Mouse (Mus musculus) skeletal muscle tissue, adult 2 months (tissue): ENCODE data around the gene Larp1.
A peak's percentile ranks its signal among the peaks of the same experiment; 100 is the strongest.

Experiments used
- DNase-seq: peaks from one replicate; pipeline ENCODE4 v3.0.0-alpha.2; 2012; ENCODE audit warnings: low read depth, low spot score

Larp1 gene

DNA sequence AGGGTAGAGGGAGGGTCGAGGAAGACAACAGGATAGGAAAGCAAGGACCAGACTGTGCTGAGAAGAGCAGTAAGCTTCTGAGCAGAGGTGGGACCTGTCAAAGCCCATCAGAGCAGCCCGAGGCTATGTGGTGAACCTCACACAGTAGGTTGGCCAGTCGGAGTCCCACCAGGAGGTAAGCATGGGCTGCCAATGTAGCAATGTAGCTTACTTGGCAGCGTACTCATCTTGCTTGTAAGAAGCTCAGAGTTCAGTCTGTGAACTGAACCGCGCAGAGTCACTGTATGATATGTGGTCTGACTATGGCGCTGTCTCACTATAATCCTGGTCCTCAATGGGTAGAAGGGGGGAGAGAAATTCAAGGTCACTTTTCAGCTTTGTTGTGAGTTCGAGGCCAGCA is 5.7 kb upstream of the Larp1 start:
- DNase-seq = no peak

GRCm38 (mm10) chr11:58003734-58004133 is 5.1 kb upstream of the Larp1 start:
- DNase-seq = no peak

DNA sequence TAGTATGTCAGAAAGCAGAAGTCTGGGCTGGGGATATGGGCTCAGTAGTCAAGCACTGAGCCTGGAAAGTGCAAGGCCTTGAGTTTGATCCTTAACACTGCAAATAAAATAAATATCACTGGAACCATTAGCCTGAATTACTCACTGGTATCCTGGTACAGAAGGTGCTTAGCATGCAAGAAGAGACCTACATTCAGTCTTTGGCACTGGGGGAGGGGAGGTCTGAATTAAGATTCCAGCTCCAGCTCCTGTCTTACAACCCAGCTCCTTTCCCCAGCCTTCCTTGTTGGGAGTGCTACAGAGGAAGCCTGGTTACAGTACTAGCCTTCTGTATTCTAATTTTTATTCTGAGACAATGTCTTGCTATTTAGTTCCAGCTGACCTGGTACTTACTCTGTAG is 3.8 kb upstream of the Larp1 start:
- no peak for DNase-seq

DNA sequence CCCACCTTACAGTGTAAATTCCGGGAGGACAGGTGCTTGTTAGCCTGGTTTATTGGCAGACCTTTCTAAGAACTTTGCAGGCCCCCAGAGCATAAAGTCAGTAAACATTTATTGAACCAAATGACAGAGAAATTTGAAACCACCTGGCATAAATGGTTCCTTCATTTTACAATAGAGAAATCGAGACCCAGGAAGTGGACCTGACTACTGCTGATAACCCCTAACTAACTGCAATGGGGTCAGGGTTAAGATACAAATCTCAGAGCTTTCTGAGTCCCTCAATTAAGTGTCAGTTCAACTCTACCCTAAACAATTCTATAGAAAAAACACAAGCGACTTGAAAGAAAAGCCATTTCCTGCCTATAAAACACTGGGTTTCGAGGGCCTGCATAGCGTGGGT is 851 bp upstream of the Larp1 start:
- no peak for DNase-seq

DNA sequence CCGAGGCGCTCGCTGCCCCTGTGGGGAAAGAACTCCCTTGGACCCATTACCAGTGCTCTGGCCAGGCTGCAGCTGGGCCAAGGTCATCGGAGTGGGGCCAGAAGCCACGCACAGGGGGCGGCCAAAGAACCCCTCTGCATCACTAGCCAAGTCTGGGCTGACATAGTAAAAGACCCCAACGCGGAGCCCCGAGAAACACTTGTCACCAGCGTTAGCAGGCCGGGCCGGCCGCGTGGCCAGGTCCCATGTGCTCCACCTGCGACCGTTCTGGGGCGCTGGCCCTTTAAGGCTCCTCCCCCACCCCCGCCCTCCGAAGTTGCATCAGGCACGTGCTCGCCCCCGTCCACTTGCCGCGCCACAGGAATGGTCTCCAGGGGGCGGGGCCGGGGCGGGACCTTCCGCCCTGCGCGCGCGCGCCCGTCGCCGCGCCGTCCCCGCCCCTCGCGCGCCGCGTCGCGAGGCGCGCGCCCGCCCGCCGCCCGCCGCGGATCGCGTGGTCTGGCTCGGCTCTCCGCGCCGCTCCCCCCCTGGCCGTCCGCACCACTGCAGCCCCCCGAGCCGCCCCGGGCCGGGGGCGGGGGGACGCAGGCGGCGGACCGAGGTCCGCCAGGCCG is 320 bp upstream of the Larp1 start:
- peak; percentile 92 for DNase-seq

DNA sequence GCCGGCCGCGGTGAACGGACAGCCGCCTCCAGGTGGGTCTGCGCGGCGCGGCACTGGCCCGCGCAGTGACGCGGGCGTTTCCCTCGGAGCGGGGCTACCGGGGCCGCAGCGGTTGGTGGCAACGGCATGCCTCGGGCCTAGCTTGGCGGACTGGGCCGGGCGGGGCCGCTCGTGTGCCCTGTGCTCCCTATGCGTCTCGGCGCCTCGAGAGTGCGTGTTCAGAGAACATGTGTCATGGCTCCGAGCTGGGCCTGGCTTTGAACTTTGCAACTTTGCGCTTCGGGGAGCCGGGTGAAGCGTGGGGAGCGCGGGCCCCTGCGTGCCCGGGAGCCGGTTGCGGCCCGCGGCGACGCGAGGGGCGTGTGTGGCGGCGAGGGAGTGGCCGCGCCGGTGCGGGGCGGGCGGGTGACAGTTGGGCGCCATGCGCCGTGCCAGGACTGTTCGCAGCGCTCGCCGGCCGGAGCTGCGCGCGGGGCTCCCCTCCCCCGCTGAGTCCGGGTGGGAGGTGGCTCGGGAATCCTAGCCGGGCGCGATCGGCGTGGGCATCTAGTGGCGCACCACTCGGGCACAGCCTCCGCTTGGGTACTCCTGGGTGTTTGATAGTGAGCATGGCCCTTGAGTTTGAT is 765 bp downstream of the Larp1 start:
- DNase-seq = no peak

DNA sequence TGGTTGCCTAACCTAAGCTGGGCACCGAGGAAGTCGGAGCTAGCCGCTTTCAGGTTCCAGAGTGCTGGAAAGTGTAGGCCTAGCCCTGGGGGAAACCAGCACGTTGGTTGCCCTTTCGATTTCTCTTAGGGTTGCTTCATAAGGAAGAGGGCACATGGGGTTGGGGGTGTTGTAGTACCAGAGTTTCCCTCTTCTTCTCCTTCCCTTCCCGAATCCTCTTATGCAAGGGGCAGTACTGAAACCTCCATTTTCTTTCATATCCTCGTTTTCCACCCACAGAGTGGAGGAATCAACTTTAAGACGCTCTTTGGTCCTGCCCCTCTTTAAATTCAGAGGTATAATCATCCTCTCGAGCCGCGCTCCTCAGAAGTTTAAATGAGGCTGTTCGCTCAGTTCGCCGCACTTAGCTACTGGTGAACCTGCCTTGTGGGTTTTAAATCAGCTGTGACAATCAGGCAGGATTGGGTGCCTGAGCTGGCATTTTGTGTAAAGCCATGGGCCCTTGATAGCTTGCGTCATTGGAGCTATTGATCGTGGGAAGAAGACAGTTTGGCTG is 1.4 kb downstream of the Larp1 start:
- DNase-seq = no peak

DNA sequence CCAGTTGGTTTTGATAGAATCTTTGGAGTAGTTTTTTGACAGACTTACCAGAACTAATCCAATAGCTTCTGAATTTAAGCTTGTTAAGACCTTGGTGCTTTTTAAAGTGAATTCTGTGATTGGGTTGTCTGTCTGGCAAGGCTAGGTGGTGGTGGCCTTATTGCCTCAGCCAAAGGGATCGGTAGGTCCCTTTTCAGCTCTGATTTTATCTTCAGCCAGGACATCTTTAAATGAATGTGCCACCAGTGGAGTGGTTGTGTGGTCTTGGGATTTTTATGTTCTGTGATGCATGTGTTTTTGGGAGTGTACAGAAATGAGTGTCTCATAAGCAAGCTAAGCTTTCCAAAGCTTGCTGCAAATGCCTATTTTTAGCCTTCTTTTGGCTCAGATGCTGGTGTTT is 2.1 kb downstream of the Larp1 start:
- no peak for DNase-seq

DNA sequence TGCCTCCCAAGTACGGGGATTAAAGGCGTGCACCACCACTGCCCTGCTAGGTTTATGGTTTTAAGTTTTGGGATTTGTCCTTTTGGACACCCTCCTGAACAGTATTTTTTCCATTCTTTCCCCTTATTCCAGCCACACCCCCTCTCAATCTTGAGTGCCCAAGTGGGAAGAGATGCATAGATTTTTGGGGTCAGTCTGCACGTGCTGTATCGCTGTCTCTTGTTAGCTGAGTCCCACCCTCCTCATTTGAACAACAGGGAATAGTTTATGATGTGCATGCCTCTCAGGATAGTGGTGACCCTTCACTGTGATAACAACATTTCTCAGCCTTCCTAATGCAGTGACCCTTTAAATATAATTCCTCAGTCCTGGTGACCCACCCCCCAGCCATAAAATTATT is 2.9 kb downstream of the Larp1 start:
- DNase-seq = no peak

DNA sequence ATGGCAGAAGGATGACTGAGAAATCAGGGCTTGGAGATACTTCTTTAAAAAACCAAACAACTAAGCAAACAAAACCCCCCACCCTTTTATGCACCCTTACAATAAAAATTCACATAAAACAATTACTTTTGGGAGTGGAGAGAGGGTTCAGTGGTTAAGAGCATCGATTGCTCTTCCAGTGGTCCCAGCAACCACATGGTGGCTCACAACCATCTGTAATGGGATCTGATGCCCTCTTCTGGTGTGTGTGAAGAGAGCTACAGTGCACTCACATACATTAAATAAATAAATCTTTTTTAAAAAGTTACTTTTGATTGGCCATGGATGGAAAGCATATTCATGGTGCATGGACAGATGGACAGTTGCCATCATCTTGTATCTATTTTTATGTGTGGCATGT is 3.8 kb downstream of the Larp1 start:
- DNase-seq = no peak

- no peak for DNase-seq
Observed at GRCm38 (mm10) chr11:58013100-58013499, 4.2 kb downstream of the Larp1 start.

DNA sequence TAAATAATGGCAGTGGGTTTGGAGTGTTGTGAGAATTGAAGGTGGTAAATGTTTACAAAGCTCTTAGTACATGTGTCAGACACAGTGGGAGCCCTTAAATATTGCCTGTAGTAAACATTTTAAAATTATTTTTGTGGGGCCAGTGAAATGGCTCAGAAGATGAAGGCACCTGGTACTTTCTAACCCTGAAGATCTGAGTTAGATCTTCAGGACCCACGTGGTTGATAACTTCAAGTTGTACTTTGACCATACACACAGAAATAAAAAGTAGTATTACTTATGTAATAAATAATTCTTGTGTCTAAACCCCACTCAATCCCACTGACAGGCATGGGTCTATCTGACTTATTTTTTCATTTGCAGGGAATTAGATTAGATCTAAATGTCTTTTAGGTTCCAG is 5.7 kb downstream of the Larp1 start:
- DNase-seq = no peak

DNA sequence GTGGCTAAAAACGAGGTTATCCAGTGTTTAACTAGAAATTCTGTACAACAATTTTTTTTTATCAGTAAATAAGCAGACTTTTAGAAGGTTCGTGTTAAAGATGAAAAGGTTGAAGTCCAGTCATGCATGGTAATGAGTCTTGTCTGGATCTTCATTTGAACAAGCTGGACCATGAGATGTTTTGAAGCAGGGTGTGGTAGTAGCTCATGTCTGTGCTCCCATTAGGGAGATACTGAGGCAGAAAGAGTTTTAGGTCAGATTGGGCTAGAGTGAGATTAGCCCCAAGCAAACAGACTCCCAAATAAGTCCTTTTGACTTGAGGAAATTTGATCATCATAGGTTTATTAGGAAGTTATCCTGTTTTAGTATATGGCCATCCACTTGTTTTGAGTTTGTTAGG is 6.5 kb downstream of the Larp1 start:
- no peak for DNase-seq

DNA sequence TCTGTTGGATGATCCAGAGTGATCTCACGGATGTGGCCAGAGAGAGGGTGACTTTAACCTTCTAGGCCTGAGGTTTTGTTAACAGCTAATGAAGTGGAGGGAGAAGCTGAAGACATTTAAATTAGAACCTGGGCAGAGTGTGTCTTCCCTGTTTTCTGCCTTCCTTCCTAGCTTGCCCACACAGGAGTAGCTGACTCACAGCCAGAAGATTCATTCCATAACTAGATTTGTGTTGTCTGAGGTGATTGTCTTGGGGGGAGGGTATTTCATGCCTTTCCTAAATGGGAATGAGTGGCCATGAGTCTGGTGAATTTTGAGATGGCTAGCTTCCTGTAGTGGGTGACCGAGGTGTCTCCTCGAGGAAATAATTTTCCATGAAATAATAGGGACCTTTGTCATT is 7.5 kb downstream of the Larp1 start:
- no peak for DNase-seq

- DNase-seq = no peak
Observed at GRCm38 (mm10) chr11:58017422-58017821, 8.6 kb downstream of the Larp1 start.

DNA sequence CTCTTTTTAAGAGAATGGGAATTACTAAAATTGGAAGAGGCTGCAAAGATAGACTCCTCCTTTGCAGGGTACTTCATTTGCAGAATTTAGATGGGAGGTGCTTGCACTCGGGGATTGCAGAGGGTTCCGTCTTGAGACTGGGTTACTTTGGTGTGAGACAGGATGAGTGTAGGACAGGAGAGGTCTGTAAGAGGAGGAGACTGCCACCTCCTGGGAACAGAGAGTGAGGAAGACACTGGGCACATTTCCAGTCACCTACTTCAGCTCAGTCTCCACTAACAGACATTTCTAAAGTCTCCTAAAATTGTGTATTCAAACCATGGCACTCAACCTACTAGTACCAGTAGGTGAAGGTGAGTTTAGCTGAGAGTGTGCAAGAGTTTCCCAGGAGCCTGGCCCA is 9.4 kb downstream of the Larp1 start:
- DNase-seq = peak; percentile 59

DNA sequence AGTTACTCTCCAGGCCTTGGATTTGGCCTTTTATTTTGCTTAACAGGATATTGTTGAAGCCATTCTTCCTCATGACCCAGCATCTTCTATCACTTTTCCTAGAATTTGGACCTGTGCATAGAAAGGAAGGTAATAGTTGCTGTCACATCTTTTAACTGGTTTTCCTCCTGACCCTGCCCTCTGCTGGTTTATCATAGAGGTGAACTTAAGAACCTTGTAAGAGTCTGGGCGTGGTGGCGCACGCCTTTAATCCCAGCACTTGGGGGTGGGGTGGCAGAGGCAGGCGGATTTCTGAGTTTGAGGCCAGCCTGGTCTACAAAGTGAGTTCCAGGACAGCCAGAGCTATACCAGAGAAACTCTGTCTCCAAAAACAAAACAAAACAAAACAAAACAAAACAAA is 9.8 kb downstream of the Larp1 start:
- no peak for DNase-seq

GRCm38 (mm10) chr11:58021095-58021494 is 12.2 kb downstream of the Larp1 start:
- no peak for DNase-seq

DNA sequence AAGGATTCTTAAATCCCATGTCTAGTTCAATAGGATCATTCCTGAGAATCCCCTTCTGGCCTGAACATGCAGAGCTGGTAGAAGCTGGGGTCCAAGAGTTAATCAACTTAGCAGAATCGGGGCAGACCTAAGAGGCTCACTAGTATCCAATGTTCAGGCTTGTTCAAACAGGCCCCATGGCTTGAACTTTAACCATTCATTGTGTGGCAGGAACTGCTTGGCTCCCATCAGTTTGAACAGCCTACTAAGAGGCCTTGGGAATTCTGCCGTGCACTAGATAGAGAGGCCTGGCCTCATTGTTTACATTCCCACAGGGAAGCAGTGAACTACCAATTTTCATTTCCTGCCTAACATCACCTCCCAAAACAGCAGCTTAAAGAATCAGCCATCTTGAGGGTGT is 12.8 kb downstream of the Larp1 start:
- DNase-seq = no peak

- no peak for DNase-seq
Observed at GRCm38 (mm10) chr11:58024271-58024670, 15.4 kb downstream of the Larp1 start.

DNA sequence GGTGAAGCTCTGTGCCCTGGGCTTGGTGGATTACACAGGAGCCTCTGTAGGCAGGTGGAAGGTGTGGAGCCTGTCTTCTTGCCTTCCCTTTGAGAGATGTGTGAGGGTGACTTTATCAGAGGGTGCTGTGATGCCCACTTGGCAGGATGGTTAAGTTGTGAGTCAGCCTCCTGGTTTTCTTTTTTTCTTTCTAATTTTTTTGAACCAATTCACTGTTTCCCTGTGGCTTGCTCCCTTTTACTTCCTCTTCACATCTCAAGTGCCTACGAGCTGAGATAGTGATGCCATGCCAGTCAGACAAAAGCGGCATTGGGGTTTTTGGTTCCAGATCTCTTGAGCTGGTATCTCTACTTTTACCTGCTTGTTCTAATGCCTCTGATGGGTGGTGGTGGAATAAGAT is 15.8 kb downstream of the Larp1 start:
- no peak for DNase-seq

- no peak for DNase-seq
Observed at GRCm38 (mm10) chr11:58025881-58026280, 17.0 kb downstream of the Larp1 start.

GRCm38 (mm10) chr11:58026337-58026736 is 17.5 kb downstream of the Larp1 start:
- DNase-seq = no peak

GRCm38 (mm10) chr11:58026860-58027259 is 18.0 kb downstream of the Larp1 start:
- DNase-seq = no peak
